Mouse (Mus musculus): ENCODE measurements around the gene Nkain2.

The Nkain2 gene

DNA sequence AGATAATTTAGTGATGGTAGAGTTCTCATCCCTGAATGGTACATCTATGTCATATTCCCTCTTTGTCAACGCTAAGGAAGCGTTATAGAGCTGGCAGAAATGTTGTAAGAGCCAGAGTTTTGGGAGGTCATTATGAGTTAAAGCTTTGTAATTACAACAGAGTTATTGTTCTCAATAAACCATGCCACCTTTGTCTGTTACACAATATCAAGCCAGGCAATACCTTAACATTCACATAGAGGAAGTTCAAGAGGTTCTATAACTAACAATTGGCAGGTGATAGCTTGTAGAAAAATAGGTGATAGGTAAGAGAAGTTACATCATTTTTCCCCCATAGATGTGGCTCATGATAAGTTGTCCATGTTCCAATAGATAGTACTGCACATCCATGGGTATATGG lies 832.0 kb downstream of the Nkain2 start:
- DNase-seq (ENCODE audit: low spot score in 2 of 2), result no peak

- no peak for DNase-seq (ENCODE audit: low spot score in 2 of 2)
These were observed 837.5 kb downstream of the Nkain2 start for GRCm38 (mm10) chr10:32052546-32053295.

DNA sequence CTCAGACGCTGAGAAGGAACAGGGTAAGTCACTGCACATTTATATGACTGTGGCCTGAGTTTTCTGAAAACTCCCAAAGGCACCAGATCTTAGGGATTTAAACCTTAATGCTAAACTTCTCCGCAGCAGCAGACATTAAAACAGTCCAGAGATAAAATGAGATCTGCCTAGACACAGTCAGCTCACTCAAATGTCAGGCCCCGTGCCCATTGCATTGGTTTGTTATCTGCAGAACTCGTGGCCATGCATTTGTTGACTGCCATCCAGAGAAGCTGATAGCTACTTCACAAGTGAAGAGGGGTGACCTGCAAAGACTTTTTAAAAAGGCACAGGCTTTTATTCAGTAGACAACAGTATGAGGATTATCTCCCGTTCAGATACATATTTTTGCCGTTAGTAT lies 838.2 kb downstream of the Nkain2 start:
- DNase-seq (ENCODE audit: low spot score in 2 of 2), result peak; percentile 1 to 17

GRCm38 (mm10) chr10:32029996-32030395 lies 860.3 kb downstream of the Nkain2 start:
- DNase-seq (ENCODE audit: low spot score in 2 of 2), result no peak

DNA sequence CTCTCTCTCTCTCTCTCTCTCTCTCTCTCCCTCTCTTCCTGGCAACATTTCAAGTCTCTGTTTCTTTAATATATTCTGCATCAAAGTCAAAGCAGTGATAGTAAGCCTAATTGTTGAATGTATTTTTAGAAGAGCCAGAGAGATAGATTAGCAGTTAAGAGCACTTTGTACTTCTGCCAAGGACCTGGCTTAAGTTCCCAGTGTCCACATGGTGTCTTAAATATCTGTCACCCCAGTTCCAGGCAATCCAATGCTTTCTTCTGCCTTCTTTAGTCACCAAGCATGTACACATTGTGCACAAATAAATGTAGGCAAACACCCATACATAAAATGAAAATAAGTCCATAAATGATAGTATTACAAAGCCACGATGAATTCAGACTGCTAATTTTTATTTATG lies 871.9 kb downstream of the Nkain2 start:
- peak in 1 of 2 experiments; percentile 6 for DNase-seq (ENCODE audit: low spot score in 2 of 2)

GRCm38 (mm10) chr10:32001216-32001753 lies 889.0 kb downstream of the Nkain2 start:
- DNase-seq (ENCODE audit: low spot score in 2 of 2), result no peak

DNA sequence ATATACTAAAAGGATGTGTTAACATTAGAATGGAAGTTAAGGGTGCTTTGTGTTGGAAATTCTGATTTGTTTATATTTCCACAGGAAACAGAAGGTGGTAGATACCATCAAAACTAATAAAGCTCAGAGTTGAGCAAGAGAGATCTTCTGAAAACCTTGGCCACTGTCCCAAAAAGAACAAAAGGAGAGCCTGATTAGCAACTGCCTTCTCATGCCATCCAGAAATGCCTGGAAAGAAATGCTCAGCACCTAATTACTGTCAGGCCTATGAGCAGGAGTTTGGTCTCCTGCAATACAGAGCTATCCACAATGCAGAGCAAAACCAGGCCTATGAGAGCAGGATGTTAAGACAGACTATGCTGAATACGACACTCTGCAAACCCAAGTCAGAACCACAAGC lies 897.1 kb downstream of the Nkain2 start:
- no peak for DNase-seq (ENCODE audit: low spot score in 2 of 2)

DNA sequence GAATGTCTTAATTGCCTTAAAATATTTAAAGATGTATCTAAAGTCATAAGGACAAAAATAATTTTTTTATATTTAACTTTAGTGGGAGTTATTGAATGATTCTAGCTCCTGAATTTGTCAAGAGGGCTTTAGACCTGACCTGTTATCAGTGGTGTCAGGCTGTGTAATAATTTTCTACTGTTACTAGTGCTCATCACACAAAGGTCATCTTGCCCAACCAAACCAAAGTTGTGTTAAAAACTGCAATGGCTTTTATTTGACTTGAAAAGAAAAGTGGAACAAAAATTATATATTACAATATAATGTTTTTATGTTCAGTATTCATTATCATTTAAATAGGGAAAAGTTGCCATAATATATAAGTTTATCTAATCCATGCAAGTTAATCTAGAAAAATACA lies 911.9 kb downstream of the Nkain2 start:
- DNase-seq (ENCODE audit: low spot score in 2 of 2), result no peak

- no peak for DNase-seq (ENCODE audit: low spot score in 2 of 2)
These were observed 943.0 kb downstream of the Nkain2 start for GRCm38 (mm10) chr10:31947178-31947726.

DNA sequence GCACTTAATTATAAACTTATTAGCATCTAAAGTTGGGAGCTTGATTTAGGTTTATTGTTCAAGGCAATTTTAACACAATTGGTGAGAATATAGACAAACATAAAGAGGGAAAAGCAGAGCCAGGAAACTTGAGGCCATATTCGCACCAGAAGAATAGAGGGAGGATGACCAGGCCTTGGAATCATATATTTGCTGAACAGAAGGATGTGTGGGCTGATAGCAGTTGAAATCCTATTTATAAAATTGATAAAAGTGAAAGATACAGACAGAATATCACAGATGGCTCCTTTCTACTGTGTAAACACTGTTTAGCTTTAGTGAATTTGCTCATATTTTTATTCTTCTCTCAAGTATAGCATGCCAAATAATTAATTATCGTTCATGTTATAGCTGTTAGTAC lies 958.3 kb downstream of the Nkain2 start:
- DNase-seq (ENCODE audit: low spot score in 2 of 2), result no peak

GRCm38 (mm10) chr10:31927657-31928056 lies 962.6 kb downstream of the Nkain2 start:
- DNase-seq (ENCODE audit: low spot score in 2 of 2), result peak; percentile 22 to 52

- peak in 1 of 2 experiments; percentile 4 for DNase-seq (ENCODE audit: low spot score in 2 of 2)
These were observed 969.4 kb downstream of the Nkain2 start for GRCm38 (mm10) chr10:31920901-31921300.

- DNase-seq (ENCODE audit: low spot score in 2 of 2), result no peak
These were observed 982.8 kb downstream of the Nkain2 start for GRCm38 (mm10) chr10:31907488-31907887.

GRCm38 (mm10) chr10:31899501-31899900 lies 990.8 kb downstream of the Nkain2 start:
- DNase-seq (ENCODE audit: low spot score in 2 of 2), result no peak

DNA sequence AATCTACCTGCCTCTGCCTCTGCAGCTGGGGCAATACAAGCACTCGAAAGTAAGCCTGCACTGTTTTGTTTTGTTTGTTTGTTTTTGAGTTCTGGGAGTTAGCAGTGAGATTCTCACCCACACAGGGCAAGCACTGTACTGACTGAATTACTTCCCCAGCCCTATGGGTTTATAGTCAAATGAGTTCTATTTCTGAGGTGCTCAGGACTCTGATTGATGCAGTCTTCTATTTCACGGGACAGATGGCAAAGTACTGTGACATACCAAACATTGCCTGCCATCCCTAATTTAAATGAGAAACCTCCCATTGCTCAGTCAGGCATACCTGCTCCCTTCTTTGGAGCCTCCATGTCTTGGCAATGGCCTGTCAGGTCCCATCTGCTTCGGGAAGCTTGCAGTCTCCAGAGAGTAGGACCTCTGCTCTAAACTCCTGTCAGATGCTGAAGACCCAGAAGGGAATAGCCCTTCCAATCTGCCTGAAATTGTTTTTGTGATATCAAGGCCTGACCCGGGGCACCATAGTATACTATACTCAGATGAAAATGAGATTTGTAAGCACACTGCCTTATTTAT lies 1016.9 kb downstream of the Nkain2 start:
- DNase-seq (ENCODE audit: low spot score in 2 of 2), result no peak

DNA sequence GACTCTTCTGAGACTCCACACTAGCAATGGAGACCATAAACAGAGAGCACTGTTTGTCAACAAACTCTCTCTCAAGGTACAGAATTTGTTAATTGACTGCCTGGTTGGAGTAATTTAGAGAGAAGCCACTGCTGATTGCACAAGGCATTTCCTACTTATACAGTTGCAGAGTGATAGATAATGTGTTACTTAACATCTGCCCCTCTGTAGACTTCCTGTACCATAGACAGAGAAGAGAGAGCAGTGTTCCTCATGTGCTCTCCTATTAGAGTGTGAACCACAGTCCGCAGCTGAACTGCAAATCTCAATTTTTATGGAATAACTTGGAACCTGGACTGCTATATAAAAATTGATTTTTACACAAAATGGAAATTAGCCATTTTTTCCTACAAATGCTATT lies 1022.0 kb downstream of the Nkain2 start:
- no peak for DNase-seq (ENCODE audit: low spot score in 2 of 2)

GRCm38 (mm10) chr10:31827041-31827440 lies 1063.2 kb downstream of the Nkain2 start:
- no peak for DNase-seq (ENCODE audit: low spot score in 2 of 2)

DNA sequence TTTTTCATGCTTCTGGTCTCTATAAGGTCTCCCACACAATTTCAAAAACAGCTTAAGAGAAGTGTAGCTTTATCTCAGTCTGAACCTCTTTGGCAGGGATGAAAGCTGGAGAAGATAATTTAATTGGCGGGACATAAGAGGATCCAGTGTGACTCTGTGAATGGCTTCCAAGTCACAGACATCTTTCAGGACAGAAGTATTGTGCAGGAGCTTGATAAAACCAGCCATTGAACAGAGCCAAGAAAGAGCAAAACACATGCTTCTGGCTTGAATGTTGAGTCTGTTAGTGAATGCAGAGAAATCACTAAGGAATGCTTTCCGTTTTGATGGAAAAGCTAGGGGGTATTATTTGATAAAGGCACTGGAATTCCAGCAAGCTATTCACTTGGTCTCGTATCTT lies 1077.7 kb downstream of the Nkain2 start:
- no peak for DNase-seq (ENCODE audit: low spot score in 2 of 2)

DNA sequence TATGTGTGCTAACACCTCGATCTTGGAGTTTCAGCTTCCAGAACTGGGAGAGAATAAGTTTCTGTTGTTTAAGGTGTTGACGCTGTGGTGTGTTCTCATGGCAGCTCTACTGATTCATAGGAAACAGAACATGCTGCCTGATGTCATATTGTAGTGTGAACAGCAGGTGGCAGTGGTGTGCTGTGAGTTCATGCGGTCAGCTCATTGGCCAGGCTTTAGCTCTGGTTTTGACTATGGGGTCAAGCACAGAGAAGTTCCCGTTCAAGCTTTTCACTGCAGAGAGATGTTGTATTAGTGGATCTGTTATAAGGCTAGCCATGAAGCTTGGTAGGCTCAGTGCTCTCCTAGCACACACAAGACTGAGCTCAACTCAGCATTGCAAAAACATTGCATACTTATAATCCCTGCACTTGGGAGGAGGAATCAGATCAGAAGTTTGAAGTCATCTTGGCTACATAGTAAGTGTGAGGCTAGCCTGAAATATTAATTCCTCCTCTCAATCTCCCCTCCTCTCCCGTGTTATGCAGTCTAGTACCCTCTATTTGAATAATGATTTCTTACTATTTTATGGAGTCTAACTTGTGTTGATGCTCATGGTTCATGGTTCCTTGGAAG lies 1147.7 kb downstream of the Nkain2 start:
- DNase-seq (ENCODE audit: low spot score in 2 of 2), result peak in 1 of 2 experiments; percentile 12

- DNase-seq (ENCODE audit: low spot score in 2 of 2), result no peak
These were observed 1162.2 kb downstream of the Nkain2 start for GRCm38 (mm10) chr10:31728036-31728435.

DNA sequence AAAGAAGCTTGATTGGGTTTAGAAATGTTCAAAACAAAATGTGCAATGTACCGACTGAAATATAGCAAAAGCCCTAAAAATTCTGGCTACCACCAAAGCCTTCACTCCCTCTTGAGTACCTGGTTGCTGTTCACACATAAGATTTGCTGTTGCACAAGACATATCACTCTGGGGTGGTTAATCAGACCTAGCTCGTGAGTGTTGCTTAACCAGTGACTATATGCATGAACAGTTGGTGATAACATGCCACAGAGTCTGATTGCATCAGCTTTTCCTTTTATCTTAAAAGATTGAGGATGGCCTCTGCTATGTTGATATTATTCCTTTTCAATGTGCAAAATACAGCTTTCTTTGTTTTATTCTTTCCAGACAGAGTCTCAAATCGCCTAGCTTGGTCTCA lies 1243.0 kb downstream of the Nkain2 start:
- no peak for DNase-seq (ENCODE audit: low spot score in 2 of 2)

GRCm38 (mm10) chr10:31646083-31646482 lies 1244.2 kb downstream of the Nkain2 start:
- no peak for DNase-seq (ENCODE audit: low spot score in 2 of 2)
